Mouse (Mus musculus) right cerebral cortex, adult 2 months (tissue): Measurements from ENCODE around the gene Gpnmb.

Source experiments
- DNase-seq, 2 experiments: peaks; one replicate each; pipeline ENCODE4 v3.0.0; 2021 to 2022; ENCODE audit warnings: low spot score in 2 of 2

Gpnmb gene

GRCm38 (mm10) chr6:49036275-49037267 is at the start of gene Gpnmb:
TSS of gene Gpnmb (plus strand) at chr6:49036546.
- DNase-seq = no peak

DNA sequence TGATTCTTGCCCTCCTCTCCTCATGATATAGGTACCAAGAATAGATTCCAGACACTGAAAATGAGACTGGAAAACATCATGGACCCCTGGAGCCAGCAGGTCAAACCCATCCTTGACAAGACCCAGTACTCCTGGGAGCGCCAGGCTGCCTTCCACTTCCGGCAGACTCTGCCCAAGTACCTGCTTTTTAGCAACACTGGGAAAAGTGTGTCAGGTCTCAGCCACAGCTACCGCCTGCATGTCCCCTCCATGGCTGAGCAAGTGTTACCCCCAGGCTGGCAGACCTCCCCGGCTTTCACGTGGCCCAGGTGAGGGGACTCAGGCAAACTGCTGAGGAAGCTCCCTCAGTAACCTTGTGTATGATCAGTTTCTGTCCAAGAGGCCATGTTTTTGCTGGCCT is 46.4 kb upstream of the Gpnmb start:
- DNase-seq = no peak

- no peak for DNase-seq
These were observed 44.4 kb upstream of the Gpnmb start for GRCm38 (mm10) chr6:48991991-48992390.

DNA sequence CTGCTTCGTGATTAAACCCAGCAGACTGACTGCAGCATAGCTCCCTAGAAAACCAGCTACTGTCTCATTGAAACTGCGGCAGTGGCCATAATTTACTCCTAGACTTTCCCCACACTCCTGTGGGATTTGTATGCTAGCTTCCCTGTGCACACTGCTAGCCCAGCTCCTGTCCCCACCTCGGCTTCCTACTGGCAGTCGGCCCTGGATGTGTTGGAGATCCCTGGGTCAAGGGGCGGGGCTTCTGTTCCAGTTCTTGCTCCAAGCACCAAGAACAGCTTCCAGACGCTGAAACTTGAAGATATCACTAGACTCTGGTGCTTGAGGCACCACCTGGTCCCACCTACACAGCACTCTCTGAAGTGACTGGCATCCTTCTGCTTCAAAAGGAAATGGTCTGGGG is 38.2 kb upstream of the Gpnmb start:
- DNase-seq = no peak

- no peak for DNase-seq
These were observed 37.5 kb upstream of the Gpnmb start for GRCm38 (mm10) chr6:48998796-48999195.

DNA sequence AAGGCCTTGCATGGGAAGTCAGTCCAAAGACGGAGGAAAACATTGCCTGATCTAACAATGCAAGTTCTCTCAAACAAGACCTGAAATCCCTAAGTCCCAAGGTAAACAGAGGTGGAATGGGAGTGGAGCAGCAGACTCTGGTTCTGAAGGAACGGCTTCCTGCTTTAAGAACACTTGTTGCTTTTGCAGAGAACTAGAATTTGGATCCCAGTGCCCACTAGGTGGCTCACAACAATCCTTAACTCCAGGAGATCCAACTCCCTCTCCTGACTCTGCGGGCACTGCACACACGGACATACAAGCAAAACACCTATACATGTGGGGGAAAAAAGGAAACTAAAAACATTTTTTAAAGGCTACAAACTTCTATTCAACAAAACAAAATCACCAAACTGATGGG is 33.0 kb upstream of the Gpnmb start:
- peak; percentile 30 to 32 for DNase-seq

DNA sequence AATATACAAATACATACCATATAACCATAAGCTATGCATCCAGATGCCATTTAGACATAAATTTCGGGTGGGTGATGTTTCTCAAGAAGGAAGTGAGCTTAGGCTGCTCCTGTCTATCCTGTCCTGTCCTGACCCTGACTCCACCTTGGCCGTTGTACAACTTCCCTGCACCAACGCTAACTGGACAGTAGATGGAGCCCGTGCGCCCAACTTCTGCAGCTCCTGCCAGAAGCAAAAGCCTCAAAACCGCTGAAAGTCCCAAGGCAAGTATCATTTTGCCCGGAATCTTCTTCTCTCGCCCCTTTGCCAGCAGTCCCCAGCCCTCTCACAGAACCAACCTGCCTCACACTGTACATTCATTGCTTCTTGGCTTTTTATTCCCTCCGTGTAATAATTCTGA is 28.4 kb upstream of the Gpnmb start:
- DNase-seq = peak; percentile 72 to 74

GRCm38 (mm10) chr6:49008420-49009160 is 27.8 kb upstream of the Gpnmb start:
- DNase-seq = no peak

GRCm38 (mm10) chr6:49009161-49009555 is 27.2 kb upstream of the Gpnmb start:
- DNase-seq = no peak

DNA sequence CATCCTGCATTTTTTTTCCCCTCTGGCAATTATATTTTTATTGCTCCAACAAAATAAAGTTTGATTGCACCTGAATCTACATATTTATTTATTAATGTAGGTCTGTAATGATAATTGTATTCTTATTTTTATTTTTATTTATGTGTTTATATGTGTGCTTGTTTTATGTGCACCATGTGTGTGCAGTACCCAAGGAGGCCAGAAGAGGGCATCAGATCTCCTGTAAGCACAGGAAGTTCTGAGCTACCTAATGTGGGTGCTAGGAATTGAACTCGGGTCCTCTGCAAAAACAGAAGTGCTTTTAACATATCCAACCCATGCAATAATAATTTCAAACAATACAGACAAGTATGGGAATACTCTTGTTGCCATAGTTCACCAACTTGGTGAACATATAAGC is 26.7 kb upstream of the Gpnmb start:
- no peak for DNase-seq

- no peak for DNase-seq
These were observed 25.2 kb upstream of the Gpnmb start for GRCm38 (mm10) chr6:49011191-49011590.

GRCm38 (mm10) chr6:49013023-49013422 is 23.3 kb upstream of the Gpnmb start:
- no peak for DNase-seq

DNA sequence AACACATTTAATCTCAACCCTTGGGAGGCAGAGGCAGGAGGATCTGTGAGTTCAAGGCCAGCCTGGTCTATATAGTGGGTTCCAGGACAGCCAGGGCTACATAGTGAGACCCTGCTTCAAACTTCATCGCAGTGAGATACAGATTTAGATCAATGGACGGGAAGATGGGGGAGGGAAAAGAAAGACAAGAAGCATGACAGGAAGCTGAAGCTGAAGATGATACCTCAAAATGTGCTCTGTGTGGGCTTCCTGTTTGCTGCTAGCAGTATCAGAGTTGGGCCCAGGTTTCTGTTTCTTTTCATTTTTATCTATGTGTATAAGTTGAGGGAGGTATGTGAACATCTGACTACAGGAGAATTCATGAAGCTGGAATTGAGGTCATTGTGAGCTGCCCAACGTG is 22.9 kb upstream of the Gpnmb start:
- no peak for DNase-seq

DNA sequence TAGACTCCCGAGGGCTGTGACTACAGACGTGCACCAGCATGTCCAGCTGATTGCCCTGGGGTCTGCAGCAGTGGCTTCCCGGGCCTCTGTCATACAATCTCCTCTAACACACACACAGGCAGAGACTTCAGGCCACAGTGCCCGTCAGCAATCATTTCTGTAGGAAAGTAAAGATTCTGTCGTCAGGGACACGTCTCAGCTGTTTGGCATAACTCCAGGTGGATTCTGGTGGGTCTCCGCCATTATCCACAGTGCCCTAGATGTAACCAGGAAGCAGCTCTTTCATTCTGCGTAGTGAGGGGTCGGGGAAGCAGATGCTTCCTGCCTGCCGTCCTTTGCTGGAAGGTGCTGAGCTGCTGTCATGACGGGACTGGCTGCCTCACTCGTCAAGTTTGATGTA is 19.2 kb upstream of the Gpnmb start:
- no peak for DNase-seq

DNA sequence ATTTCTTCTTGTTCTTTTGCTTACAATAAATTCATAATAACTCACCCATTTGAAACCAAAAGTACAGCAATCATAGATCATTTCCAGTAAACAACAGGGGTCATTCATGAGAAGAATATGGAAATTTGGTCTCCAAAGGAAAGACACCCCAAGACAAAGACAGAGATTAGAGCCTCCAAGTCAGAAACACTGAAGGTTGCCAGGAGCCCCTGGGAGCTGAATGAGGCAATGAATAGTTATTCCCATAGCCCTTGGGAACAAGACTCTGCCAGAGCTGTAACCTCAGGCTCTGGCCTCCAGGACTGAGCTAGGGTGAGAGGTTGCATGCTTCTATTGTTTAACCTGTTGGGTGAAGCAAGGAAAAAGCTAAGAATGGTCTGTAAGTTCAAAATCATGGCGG is 17.0 kb upstream of the Gpnmb start:
- DNase-seq = no peak

DNA sequence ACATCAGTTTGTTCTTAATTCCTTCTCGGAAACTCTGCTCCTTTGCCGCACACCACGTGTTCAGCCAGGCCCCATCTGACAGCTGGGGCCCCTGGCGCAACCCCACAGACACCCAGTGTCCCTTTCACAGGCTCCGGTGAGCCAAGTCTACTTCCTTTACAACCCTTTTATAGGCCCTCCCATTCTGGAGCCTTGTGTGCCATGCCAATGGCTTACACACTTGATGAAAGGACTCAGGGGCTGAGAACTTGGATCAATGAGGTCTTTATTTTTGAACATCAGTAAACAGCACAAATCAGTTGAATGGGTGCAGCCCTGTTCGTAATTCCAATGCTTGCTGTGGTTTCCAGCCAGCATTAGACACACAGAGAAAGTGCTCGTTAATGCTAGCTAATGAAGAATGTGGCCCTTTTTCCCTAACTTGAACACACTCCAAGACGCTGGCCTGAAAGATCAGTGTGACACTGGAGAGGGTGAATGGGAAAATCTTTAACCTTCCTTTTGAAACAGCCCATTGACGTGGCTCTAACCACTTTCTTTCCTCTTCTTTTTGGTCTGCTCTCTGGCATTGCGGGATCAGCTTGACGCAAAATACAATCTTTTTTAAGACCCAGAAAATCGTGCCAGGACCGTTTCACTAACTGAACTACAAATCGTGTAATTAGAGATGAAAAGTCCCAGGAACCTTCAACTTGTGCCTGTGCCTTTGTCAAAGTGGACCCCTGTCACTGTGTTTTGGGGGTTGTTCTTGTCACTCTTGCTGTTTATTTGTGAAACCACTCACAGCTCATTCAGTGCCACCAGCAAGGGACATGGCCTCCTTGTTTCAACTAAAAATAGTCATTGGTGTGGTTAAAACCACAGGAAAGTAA is 15.0 kb upstream of the Gpnmb start:
- DNase-seq = peak; percentile 36 to 41

DNA sequence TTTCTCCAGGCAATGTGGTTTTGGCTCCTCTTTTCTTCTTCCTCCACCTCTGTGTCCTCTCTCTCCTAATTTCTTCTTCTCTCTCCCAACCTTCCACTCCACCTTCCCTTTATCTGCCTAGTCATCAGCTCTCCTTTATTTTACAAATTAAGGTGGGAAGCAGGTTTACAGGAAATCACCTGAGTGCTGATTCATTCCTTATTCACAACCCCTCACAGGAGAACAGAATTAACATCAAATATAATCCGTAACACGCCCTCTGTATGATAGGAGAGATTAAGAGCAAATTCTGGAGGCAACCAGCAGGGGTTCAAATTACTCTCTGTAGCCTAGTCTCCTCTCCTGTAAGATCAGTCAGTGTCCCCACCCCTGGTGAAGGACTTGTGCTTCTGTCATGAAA is 14.0 kb upstream of the Gpnmb start:
- DNase-seq = no peak

DNA sequence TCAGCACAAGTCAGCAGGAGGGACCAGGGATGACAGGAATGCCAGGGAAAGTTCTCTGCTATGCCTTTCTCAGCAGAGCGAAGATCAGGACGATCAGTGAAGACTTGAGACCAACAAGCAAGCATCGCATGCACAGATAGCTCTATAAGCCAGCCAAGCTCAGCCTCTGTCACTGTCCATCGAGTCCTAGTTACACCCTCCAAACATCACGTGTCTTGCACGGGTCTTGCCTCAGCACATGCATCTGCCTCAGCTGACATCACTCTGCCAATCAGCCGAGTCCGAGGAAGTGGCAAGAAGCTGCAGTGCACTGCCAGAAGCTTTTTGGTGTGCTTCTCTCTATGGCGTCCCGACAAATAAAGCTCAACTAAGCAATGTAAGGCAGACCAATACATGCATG is 13.0 kb upstream of the Gpnmb start:
- DNase-seq = no peak

DNA sequence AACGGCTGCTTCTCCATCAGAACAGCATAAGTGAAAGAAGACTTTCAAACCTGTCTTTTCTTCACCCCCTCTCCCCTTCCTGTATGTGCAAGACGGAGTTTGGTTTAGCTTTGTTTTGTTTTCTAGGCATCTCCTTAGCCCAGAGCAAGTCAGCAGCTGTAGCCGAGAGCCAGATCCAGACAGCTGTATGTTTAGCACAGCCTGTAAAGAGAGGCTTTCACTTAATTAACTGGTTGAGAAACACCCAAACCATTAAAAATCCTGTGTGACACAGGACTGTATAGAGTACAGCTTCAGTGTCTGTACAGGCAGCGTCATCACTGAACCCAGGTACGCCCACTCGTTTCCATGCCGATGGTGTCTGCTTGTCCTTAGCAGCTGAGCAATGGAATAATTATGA is 11.1 kb upstream of the Gpnmb start:
- DNase-seq = no peak

DNA sequence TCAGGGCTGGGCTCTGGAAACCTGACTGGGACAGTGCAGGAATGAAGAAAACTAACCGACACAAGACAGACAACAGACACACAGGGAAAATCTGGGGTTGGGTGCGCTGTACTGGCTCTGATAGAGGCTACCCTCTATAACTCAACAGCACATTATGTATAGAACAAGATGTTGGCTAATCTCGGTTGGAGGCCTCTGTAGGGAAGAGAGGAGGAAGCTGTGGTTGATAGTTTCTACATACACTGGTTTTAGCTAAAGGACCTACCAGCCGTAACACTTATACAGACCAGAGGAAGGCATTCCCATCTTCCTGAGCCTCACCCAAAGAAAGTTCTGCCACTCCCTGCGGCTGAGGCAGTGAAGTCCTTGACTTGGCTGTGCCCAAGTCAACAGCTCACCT is 9.8 kb upstream of the Gpnmb start:
- no peak for DNase-seq

GRCm38 (mm10) chr6:49028019-49028418 is 8.3 kb upstream of the Gpnmb start:
- DNase-seq = no peak

- no peak for DNase-seq
These were observed 7.6 kb upstream of the Gpnmb start for GRCm38 (mm10) chr6:49028708-49029107.
